Mouse (Mus musculus): ENCODE data around the gene Glp1r.

Gene Glp1r

DNA sequence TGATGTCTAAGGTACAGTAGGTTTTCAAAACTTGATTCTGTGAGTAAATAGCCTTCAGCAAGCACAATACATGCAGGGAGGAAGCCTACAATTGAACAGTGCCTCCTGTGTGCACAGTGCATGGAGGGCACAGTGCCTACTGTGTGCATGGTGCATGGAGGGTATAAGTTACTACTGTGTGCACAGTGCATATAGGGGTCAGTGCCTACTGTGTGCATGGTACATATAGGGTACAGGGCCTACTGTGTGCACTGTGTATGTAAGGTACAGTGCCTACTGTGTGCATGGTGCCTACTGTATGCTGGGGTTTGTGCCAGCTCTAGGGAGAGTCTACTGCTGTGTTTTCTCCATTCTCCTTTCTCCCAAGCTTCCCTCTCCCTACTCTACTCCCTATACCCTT is 12.6 kb downstream of the Glp1r start:
- no peak for DNase-seq

GRCm38 (mm10) chr17:30923566-30923965 is 21.9 kb downstream of the Glp1r start:
- DNase-seq: no peak

DNA sequence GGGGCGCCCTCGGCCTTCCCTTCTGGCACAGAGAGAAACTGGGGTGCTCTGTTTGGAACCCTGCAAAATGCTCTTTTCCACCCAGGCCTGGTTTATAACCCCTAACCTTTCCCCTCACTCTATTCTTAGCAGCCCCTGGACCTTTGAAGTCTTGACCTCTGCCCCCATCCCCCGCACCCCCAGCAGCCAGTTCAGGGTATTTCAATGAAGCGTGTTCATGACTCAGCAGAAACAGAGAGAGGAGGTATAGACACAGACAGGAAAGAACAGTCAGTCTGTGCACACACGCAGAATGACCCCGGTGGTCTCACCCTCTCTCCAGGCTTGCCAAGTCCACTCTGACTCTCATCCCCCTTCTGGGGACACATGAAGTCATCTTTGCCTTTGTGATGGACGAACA is 29.2 kb downstream of the Glp1r start:
- DNase-seq: no peak

DNA sequence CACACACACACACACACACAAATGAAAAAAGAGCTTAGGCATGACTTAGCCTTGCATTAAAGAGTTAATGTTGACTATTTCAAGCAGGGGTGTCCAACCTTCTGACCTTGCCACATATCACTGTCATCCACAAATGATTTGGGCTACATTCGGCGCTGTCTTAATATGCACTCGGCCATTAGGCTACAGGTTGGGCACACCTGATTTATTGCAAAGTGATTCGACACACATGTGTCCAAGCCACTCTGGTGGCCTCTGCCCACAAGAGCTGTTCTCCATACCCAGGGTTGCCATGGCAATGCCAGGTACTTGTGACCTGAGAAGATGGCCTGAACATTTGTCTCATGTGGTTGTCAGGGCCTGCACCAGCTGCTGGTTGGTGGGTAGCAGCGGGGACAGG is 31.2 kb downstream of the Glp1r start:
- DNase-seq: no peak

DNA sequence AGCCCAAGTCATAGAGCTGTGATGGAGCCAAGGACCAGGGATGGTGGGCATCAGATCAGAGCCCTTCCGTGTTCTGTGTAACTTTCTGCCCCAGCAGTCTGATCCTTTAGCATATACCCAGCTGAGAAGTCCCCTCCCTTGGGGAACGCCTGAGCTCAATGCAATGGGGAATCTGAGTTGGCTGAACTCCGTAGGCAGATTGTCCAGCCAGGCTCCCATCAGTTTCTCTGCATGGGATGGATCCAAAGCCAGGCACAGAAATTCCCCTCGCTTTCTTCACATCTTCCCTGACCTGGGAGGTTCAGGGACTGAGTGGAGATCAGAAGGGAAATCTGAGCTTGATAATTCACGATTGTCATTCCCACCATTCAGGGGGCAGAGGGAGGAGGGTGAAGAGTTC is 33.7 kb downstream of the Glp1r start:
- no peak for DNase-seq

DNA sequence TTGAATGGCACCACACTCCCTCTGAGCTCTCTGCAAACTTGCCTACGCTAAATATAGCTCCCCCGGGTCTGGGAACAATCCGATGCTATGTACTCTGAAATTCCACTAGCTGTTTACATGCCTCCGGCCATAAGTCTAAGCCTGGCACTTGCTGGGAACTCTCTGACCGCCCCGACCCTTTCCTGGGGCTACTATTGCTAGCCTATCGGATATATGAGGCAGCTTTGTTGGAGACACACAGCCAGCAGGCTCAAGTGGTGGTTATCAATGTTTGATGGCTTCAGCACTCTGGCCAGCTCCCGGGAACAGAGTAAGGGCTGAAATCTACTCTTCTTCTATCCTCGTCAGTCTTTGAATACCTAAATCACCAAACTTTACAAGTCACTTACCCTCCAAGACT is 36.9 kb downstream of the Glp1r start:
- no peak for DNase-seq

GRCm38 (mm10) chr17:30948382-30948781 is 46.8 kb downstream of the Glp1r start:
- no peak for DNase-seq

- DNase-seq: peak; percentile 68
Measured at GRCm38 (mm10) chr17:30950780-30951179, 49.2 kb downstream of the Glp1r start.

DNA sequence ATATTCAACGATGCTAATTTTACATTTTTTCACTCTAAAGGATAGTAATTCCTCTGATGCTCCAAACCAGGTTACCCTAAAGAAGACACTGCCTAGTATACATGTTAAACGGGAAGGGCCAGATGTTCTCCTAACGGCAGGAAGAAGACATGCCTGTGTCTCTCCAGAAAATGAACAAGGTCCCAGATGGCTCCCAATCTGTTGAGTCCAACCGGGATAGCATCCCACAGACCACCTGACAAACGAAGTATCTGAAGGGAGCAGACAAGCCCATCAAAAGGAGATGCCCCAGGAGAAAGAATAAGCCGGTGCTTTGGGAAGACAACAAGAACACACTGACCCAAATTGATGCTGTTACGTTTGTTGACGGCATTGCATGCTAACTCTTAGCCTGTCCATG is 50.0 kb downstream of the Glp1r start:
- no peak for DNase-seq

DNA sequence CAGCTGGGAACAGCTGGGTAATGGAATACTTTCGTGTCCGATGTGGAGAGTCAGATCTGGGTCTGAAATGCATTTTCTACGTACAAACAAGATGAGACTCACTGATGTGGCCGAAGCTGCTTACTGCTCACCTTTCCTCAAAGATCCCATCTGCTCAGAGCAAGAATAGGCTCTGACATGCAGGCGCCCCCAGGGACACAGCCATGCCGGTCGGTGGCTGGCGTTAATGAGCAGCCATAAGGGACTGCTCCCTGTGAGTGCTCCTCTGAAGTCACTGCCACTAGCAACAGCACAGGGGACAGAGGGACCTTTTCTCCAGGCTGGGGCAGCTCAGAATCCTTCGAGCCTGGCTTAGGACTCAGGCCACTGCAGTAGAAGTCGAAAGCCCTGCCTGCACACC is 52.7 kb downstream of the Glp1r start, which contains the start of gene Umodl1:
TSS of gene Umodl1 (plus strand) at position 301 of the 400 bp plus-strand sequence.
- DNase-seq: no peak

GRCm38 (mm10) chr17:30961936-30962592 is 60.4 kb downstream of the Glp1r start:
- DNase-seq: no peak

- DNase-seq: no peak
Measured at GRCm38 (mm10) chr17:30962880-30963279, 61.3 kb downstream of the Glp1r start.

DNA sequence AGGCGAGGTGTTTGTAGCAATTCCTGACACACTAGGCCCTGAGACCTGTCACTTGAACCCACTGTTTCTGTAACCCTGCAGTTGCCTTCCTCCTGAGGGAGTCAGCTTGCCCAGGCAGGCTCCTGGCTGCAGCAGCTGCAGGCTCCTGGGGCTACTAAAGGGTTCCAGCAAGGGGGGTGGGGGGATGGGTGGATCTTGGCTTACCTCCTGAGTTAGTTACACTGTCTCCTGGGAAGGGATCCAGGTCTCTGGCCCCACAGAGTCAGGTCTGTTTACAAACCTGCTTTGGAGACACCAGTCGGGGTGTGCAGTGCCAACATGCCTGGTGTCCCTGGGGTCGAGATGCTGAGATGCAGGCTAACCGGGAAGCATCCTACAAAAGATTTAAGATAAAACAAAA is 68.4 kb downstream of the Glp1r start:
- no peak for DNase-seq

GRCm38 (mm10) chr17:30971877-30972276 is 70.3 kb downstream of the Glp1r start:
- no peak for DNase-seq

DNA sequence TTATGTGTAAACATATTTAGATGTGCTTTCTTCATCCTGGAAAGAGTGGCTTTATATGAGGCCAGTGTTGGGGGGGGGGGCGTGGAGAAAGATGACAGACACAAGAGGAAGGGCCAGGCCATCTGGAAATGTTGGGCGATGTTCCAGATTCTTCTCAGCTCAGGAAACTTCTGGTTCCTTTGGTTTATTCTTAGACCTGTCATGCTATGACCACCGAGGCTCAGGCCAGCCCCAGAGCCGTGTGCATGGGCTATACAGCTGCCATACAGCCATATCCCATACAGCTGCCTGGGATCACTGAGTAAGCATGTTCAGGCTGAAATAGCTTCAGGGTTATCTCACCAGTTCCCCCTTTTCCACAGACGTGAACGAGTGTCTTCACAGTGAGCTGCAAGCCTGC is 71.7 kb downstream of the Glp1r start:
- DNase-seq: no peak

GRCm38 (mm10) chr17:30977290-30977689 is 75.7 kb downstream of the Glp1r start:
- DNase-seq: no peak

- no peak for DNase-seq
Measured at GRCm38 (mm10) chr17:30978556-30978955, 76.9 kb downstream of the Glp1r start.

DNA sequence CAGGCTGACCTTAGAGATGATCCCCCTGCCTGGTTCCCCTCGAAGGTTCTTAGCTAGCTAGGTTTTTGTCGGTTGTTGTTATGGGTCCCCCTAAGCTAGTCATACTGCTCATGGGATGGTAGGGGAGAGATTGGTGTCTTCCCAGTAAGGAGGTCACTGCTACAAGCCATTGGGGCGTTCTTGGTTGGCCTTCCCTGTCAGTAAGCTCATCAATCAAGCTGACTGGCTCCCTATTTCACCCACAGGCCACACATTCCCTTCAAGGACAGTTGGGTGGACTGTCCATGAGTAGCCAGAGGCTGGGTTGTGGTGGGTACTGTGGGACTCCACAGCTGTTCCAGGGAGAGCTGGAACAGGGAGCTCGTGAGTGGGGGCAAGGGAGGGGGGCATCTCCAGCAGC is 81.9 kb downstream of the Glp1r start:
- DNase-seq: no peak

DNA sequence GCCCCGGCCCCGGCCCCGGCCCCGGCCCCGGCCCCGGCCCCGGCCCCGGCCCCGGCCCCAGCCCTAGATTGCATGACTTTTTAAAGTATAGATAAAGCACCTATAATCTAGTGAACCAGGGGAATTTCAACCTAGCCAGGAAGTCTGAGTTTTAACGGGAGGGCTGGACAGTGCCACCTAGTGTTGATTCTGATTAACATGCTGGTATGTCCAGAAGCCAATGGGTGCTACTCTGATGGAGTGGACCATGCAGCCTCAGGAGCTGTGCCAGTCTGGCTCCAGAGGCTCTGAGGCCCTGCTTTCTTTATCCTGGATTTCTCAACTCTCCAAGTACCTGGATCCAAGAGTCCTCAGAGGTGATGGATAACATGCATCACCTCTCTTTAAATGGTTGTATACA is 88.6 kb downstream of the Glp1r start:
- peak; percentile 11 for DNase-seq
